Mouse (Mus musculus) embryo, embryonic 11.5 days (tissue): Measurements from ENCODE around the gene Farsa.

Experiments
- DNase-seq: peaks from one replicate; pipeline ENCODE4 v3.0.0-alpha.2; 2012; ENCODE audit warnings: low read depth, low spot score

Gene Farsa

DNA sequence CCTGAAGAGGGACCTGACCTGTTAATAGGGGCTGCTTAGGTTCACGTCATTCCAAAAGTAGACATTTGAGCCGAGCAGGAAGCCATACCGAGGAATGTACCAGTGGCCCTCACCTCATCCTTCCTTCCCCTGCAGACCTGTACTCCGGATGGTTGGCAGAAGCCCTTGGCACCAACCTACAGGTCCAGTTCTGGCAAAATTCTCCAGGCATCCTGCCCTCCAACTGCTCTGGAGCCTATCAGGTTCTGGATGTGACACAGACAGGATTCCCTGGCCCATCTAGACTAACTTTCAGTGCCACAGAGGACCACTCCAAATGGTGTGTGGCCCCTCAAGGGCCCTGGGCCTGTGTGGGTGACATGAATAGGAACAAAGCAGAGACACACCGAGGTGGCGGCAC lies 53.8 kb downstream of the Farsa start:
- no peak for DNase-seq

GRCm38 (mm10) chr8:84911854-84912253 lies 55.1 kb downstream of the Farsa start:
- DNase-seq, result no peak

GRCm38 (mm10) chr8:84912391-84912790 lies 55.6 kb downstream of the Farsa start:
- DNase-seq, result no peak

- no peak for DNase-seq
Observed at GRCm38 (mm10) chr8:84912895-84913501, 56.2 kb downstream of the Farsa start.

- DNase-seq, result no peak
Observed at GRCm38 (mm10) chr8:84913502-84913900, 56.7 kb downstream of the Farsa start.

DNA sequence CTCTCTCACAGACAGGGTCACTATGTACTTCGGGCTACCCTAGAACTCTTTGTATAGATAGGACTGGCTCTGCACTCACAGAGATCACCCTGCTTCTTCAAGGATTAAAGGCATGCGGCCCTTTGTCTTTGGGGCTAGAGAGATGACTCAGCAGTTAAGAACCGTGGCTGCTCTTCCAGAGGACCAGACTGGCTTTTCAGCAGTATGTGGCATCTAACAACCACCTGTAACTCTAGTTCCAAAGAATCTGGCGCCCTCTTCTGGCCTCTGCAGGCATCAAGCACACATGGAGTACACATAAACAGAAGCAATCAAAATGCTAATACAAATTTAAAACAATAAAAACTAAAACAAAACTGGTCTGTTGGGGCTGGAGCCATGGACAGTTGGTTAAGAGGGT lies 57.2 kb downstream of the Farsa start:
- DNase-seq, result no peak

DNA sequence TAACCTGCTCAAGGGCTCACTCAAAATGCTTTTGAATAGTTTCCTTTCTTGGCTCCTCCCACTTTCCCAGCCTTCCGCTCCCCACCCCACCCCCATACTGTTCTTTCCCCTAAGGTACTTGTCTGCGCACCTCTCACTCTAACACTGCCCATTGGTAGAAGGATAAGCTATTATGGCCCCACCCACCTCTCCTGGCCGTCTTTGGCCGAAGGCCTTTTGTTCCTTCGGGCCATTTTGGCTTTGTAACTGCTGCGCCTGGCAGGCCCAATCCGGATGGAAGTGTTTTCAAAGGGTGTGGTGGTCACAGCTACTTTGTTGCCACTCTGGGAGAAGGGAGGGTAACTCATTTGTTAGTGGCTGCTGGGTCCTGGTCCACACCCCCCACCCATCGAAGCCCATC lies 58.5 kb downstream of the Farsa start:
- no peak for DNase-seq

GRCm38 (mm10) chr8:84917781-84918180 lies 61.0 kb downstream of the Farsa start:
- no peak for DNase-seq

- no peak for DNase-seq
Observed at GRCm38 (mm10) chr8:84918646-84919045, 61.9 kb downstream of the Farsa start.
